Mouse (Mus musculus) lung, embryonic 15.5 days (tissue): ENCODE results near the gene Naa80. TPM values are rescaled to one million over a fixed set of nuclear protein-coding genes. Genes with fewer than 3 reads are reported as not detected.
"Not testable (repeated sequence)": the region's sequence is repeated elsewhere in the genome, so short reads cannot be mapped to it uniquely, and the experiment has no call there.

Experiments
- ATAC-seq: fragments of 200-750 bp; cut with Nextera tagmentation; 2 replicates; pipeline ENCODE4 v1.8.0; 2017; ENCODE audit warnings: moderate number of reproducible peaks, borderline replicate concordance; ENCODE audit not compliant: low FRiP score, low TSS enrichment; ENCODE audit errors: extremely low read depth
- H3K27ac ChIP-seq: fragments of 300-500 bp; sonication (generic); 2 replicates; pipeline ENCODE4 v1.5.1; 2015; ENCODE audit warnings: moderate library complexity, mild to moderate bottlenecking, inconsistent platforms
- H3K27me3 ChIP-seq: fragments of 300-500 bp; sonication (generic); 2 replicates; pipeline ENCODE4 v1.6.1; 2015; ENCODE audit warnings: inconsistent platforms
- H3K36me3 ChIP-seq: fragments of 300-500 bp; sonication (generic); 2 replicates; pipeline ENCODE4 v1.6.1; 2015; ENCODE audit warnings: inconsistent platforms
- H3K4me1 ChIP-seq: fragments of 300-500 bp; sonication (generic); 2 replicates; pipeline ENCODE4 v1.6.1; 2015; ENCODE audit warnings: inconsistent platforms
- H3K4me2 ChIP-seq: fragments of 300-500 bp; sonication (generic); 2 replicates; pipeline ENCODE4 v1.6.1; 2015; ENCODE audit warnings: inconsistent platforms, mild to moderate bottlenecking, moderate library complexity
- H3K4me3 ChIP-seq: fragments of 300-500 bp; sonication (generic); 2 replicates; pipeline ENCODE4 v1.5.1; 2015; ENCODE audit warnings: mild to moderate bottlenecking, inconsistent platforms
- H3K9ac ChIP-seq: fragments of 300-500 bp; sonication (generic); 2 replicates; pipeline ENCODE4 v1.6.1; 2015; ENCODE audit warnings: inconsistent platforms
- H3K9me3 ChIP-seq: fragments of 300-500 bp; sonication (generic); 2 replicates; pipeline ENCODE4 v1.6.1; 2016; ENCODE audit warnings: inconsistent platforms
- WGBS: fragments of 180-500 bp; shearing (Covaris S2); methylation state at CpG from one replicate; pipeline ENCODE4 v1.1.7; 2015; 5-methylcytosine and 5-hydroxymethylcytosine counted together
- polyA plus RNA-seq: library from polyadenylated mRNA; unstranded; fragments of >200 nt; fragmentation: Nextera tagmentation; extraction: Ambion mirVana; gene quantifications from 2 replicates; pipeline ENCODE4 v1.2.1, GENCODE M21; 2015

The Naa80 gene
- polyA plus RNA-seq, 1 experiment from 2014 or later = 18.2 TPM

- H3K36me3 ChIP-seq = 0 out of 2 replicates have a peak, but pooled peaks cover 2% of the 10 kb centered on the region
- no peak for ATAC-seq
- peak overlapping the region; percentile 53 for H3K4me3 ChIP-seq
- peak overlapping the region; percentile 74 for H3K9ac ChIP-seq
- peak overlapping the region; percentile 65 for H3K27ac ChIP-seq
- 4% methylated on average over 8 of the region's 8 CpGs for WGBS
- no peaks in the 10 kb centered on the region for H3K27me3 ChIP-seq
- peak overlapping the region; percentile 96 for H3K4me2 ChIP-seq
- H3K4me1 ChIP-seq = peaks cover 64% of the 10 kb centered on the region
- H3K9me3 ChIP-seq = no peaks in the 10 kb centered on the region
Observed at GRCm38 (mm10) chr9:107551890-107552355, 26.8 kb upstream of the Naa80 start.

- ATAC-seq = no peak
- peaks cover 11% of the 10 kb centered on the region for H3K36me3 ChIP-seq
- H3K9me3 ChIP-seq = no peaks in the 10 kb centered on the region
- H3K27me3 ChIP-seq = no peaks in the 10 kb centered on the region
- no peak overlapping the region for H3K27ac ChIP-seq
- H3K4me3 ChIP-seq = peak overlapping the region; percentile 78
- WGBS = 67% methylated on average over 5 of the region's 5 CpGs
- peaks cover 58% of the 10 kb centered on the region for H3K4me1 ChIP-seq
- peak overlapping the region; percentile 74; the same call in 1 of the 2 replicates for H3K9ac ChIP-seq
- peak overlapping the region; percentile 96 for H3K4me2 ChIP-seq
Observed at GRCm38 (mm10) chr9:107552690-107553393, 25.8 kb upstream of the Naa80 start.

- H3K27ac ChIP-seq = peak overlapping the region; percentile 98
- peak; percentile 50; the same call in 1 of the 2 replicates for ATAC-seq
- no peaks in the 10 kb centered on the region for H3K9me3 ChIP-seq
- H3K27me3 ChIP-seq = no peaks in the 10 kb centered on the region
- peak overlapping the region; percentile 96 for H3K4me2 ChIP-seq
- H3K4me3 ChIP-seq = peak overlapping the region; percentile 78
- 4% methylated on average over 37 of the region's 37 CpGs for WGBS
- peaks cover 58% of the 10 kb centered on the region for H3K4me1 ChIP-seq
- H3K36me3 ChIP-seq = peaks cover 20% of the 10 kb centered on the region
- H3K9ac ChIP-seq = peak overlapping the region; percentile 60
Observed at GRCm38 (mm10) chr9:107553541-107554318, 25.0 kb upstream of the Naa80 start.

- ATAC-seq = peak; percentile 89
- Histone ChIP-seq H3K27ac (peak overlapping the region; percentile 98), H3K9me3 (no peaks in the 10 kb centered on the region), H3K4me3 (peak overlapping the region; percentile 78), H3K4me2 (peak overlapping the region; percentile 96), H3K36me3 (peaks cover 26% of the 10 kb centered on the region), H3K4me1 (peaks cover 58% of the 10 kb centered on the region), H3K9ac (peak overlapping the region; percentile 85), H3K27me3 (no peaks in the 10 kb centered on the region)
- WGBS = under 1% methylated on average over 53 of the region's 53 CpGs
Observed at GRCm38 (mm10) chr9:107554319-107554825, 24.3 kb upstream of the Naa80 start.

- H3K9me3 ChIP-seq = no peaks in the 10 kb centered on the region
- under 1% methylated on average over 23 of the region's 23 CpGs for WGBS
Observed at GRCm38 (mm10) chr9:107555031-107555457, 23.6 kb upstream of the Naa80 start.

GRCm38 (mm10) chr9:107555701-107556100 lies 23.0 kb upstream of the Naa80 start:
- WGBS = 23% methylated on average over 2 of the region's 2 CpGs

More at GRCm38 (mm10) chr9:107555031-107555457, 23.6 kb upstream of the Naa80 start:
- H3K9ac ChIP-seq = peak overlapping the region; percentile 85
- peak overlapping the region; percentile 78 for H3K4me3 ChIP-seq
- peak; percentile 33 for ATAC-seq
- H3K4me2 ChIP-seq = peak overlapping the region; percentile 96
- no peaks in the 10 kb centered on the region for H3K27me3 ChIP-seq
- peak overlapping the region; percentile 98 for H3K27ac ChIP-seq
- H3K4me1 ChIP-seq = peaks cover 56% of the 10 kb centered on the region
- peaks cover 33% of the 10 kb centered on the region for H3K36me3 ChIP-seq

GRCm38 (mm10) chr9:107556346-107556745 lies 22.3 kb upstream of the Naa80 start:
- Histone ChIP-seq H3K4me2 (peak overlapping the region; percentile 96), H3K4me1 (peaks cover 43% of the 10 kb centered on the region), H3K9me3 (no peaks in the 10 kb centered on the region), H3K27me3 (no peaks in the 10 kb centered on the region), H3K4me3 (peak overlapping the region; percentile 78), H3K36me3 (peaks cover 46% of the 10 kb centered on the region), H3K27ac (0 out of 2 replicates have a peak overlapping the region, but pooled peaks have one; percentile 98), H3K9ac (peak overlapping the region; percentile 85; the same call in 1 of the 2 replicates)
- 67% methylated on average over 3 of the region's 3 CpGs for WGBS
- ATAC-seq = no peak

More at GRCm38 (mm10) chr9:107555701-107556100, 23.0 kb upstream of the Naa80 start:
- peak overlapping the region; percentile 85 for H3K9ac ChIP-seq
- peaks cover 49% of the 10 kb centered on the region for H3K4me1 ChIP-seq
- H3K4me2 ChIP-seq = peak overlapping the region; percentile 96
- no peaks in the 10 kb centered on the region for H3K27me3 ChIP-seq
- ATAC-seq = no peak
- no peaks in the 10 kb centered on the region for H3K9me3 ChIP-seq
- peaks cover 40% of the 10 kb centered on the region for H3K36me3 ChIP-seq
- H3K4me3 ChIP-seq = peak overlapping the region; percentile 78
- H3K27ac ChIP-seq = peak overlapping the region; percentile 98

GRCm38 (mm10) chr9:107563029-107563581 lies 15.6 kb upstream of the Naa80 start, which contains the start of gene Tusc2:
TSS of gene Tusc2 (plus strand) at chr9:107563255.
- Histone ChIP-seq H3K4me3 (peak within 1 kb of the TSS; percentile 90), H3K27me3 (no peaks in the 10 kb centered on the region), H3K36me3 (peaks cover 48% of the 10 kb centered on the region), H3K4me2 (peak within 1 kb of the TSS; percentile 82), H3K27ac (peak within 1 kb of the TSS; percentile 56), H3K9me3 (no peaks in the 10 kb centered on the region), H3K9ac (peak within 1 kb of the TSS; percentile 77), H3K4me1 (peaks cover 38% of the 10 kb centered on the region)
- peak; percentile 93 for ATAC-seq
- 2% methylated on average over 46 of the region's 46 CpGs for WGBS

GRCm38 (mm10) chr9:107565556-107565955 lies 13.1 kb upstream of the Naa80 start:
- Histone ChIP-seq H3K27ac (0 out of 2 replicates have a peak overlapping the region, but pooled peaks have one; percentile 8), H3K4me3 (peak overlapping the region; percentile 17), H3K36me3 (peaks cover 24% of the 10 kb centered on the region), H3K4me1 (peaks cover 49% of the 10 kb centered on the region), H3K4me2 (peak overlapping the region; percentile 82)
- 43% methylated on average over 5 of the region's 5 CpGs for WGBS
- ATAC-seq, H3K9ac ChIP-seq, H3K27me3 ChIP-seq, H3K9me3 ChIP-seq: not testable (repeated sequence)

GRCm38 (mm10) chr9:107566041-107566709 lies 12.5 kb upstream of the Naa80 start:
- Histone ChIP-seq H3K27me3 (no peaks in the 10 kb centered on the region), H3K4me1 (peaks cover 55% of the 10 kb centered on the region), H3K9ac (no peak overlapping the region), H3K36me3 (peaks cover 23% of the 10 kb centered on the region), H3K27ac (peak overlapping the region; percentile 90), H3K4me3 (peak overlapping the region; percentile 17; the same call in 1 of the 2 replicates), H3K4me2 (peak overlapping the region; percentile 82), H3K9me3 (no peaks in the 10 kb centered on the region)
- 52% methylated on average over 15 of the region's 15 CpGs for WGBS
- no peak for ATAC-seq
